Mouse (Mus musculus) gastrocnemius, postnatal 36 days (tissue): ENCODE data around the gene Prss21. TPM values are rescaled to one million over a fixed set of nuclear protein-coding genes. Genes with fewer than 3 reads are reported as not detected.

Experiments used
- DNase-seq, 2 experiments: peaks; one replicate each; pipeline ENCODE4 v3.0.0; 2022
- intact Hi-C: fragments of 180-260 bp; cut with DNase I; formaldehyde crosslinking; loops from one replicate; pipeline ENCODE4 v1.15.1; 2025
- long read RNA-seq, 2 experiments: library from polyadenylated mRNA; stranded (forward); transcript quantifications; one replicate each; pipeline ENCODE4 v2.0.0; 2021
- total RNA-seq, 2 experiments: library from RNA; stranded (reverse); gene quantifications; 2 replicates each; pipeline ENCODE4 v1.2.3; 2021

The Prss21 gene
- not detected for total RNA-seq
- long read RNA-seq, experiment 1, result 0 reads
- long read RNA-seq, experiment 2, result 0 reads

DNA sequence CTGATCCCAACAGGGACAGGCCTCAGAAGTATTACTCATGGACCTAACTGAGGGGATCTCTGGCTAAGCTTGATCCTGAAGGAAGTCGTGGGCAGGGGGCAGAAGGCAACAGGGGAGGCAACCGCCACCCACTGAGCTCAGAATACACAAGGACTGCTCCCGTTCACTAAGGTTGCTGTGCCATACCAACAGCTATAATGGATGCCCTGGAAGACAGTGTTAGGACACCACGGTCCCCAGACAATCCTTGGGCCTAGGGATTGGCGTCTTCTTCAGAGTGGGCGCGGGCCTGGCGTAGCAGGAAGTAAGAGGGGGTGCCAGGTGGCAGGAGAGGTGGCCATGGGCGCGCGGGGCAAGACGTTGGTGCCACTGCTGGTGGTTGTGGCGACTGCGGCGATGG is at the start of gene Prss21:
Gene Prss21 (plus strand): TSS at position 301 of the 400 bp plus-strand sequence.
- DNase-seq, result no peak
- intact Hi-C loops, result no loop called here

DNA sequence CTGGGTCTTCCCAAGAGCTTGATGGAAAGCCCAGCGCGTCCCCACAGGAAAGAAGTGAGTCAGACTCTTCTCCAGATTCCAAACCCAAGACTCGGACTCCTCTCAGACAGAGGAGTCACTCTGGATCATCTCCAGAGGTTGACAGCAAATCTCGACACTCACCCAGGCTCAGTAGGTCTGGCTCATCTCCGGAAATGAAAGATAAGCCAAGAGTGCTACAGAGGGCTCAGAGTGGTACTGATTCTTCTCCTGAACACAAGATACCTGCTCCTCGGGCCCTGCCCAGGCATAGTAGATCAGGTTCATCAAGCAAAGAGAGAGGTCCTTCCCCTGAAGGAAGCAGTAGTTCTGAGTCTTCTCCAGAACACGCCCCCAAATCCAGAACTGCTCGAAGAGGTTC is 49.3 kb upstream of the Prss21 start:
- no peak for DNase-seq
- intact Hi-C loops, result no loop called here

DNA sequence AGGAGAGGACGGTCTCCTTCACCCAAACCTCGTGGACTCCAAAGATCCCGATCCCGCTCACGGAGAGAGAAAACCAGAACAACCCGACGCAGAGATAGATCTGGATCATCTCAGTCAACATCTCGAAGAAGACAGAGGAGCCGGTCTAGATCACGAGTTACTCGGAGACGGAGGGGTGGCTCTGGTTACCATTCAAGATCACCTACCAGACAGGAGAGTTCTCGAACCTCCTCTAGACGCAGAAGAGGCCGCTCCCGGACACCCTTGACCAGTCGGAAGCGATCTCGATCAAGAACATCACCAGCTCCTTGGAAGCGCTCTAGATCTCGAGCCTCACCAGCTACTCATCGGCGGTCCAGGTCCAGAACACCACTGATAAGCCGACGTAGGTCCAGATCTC is 48.6 kb upstream of the Prss21 start:
- intact Hi-C loops, result no loop called here
- no peak for DNase-seq

DNA sequence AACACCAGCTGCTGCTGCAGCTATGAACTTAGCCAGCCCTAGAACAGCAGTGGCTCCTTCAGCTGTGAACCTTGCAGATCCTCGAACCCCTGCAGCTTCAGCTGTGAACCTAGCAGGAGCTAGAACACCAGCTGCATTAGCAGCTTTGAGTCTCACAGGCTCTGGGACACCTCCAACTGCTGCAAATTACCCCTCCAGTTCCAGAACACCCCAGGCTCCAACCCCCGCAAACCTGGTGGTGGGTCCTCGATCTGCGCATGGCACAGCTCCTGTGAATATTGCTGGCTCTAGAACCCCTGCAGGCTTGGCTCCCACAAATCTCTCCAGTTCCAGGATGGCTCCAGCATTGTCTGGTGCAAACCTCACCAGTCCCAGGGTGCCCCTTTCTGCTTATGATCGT is 47.1 kb upstream of the Prss21 start:
- intact Hi-C loops, result no loop called here
- DNase-seq, result no peak

DNA sequence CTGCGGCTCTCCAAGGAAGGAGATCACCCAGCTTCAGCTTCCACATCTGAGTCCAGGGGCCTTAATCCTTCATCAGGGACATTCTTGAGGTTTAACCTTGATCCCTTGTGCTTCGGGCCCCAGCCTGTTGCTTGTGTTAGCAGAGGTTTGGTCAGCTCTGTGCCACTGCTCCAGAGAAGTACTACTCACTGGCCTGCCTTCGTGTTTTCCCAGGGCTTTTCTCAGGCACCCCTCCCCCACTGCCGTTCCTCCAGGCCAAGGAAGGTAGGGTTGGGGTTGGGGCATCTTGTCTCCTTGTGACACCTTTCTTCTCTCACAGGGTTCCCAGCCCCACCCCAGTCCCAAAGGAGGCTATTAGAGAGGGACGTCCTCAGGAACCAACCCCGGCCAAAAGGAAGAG is 45.8 kb upstream of the Prss21 start:
- no peak for DNase-seq
- intact Hi-C loops, result loop anchor here (2.0 kb wide), 1 partner anchor 17 kb away; no protein-coding TSS in a partner anchor

DNA sequence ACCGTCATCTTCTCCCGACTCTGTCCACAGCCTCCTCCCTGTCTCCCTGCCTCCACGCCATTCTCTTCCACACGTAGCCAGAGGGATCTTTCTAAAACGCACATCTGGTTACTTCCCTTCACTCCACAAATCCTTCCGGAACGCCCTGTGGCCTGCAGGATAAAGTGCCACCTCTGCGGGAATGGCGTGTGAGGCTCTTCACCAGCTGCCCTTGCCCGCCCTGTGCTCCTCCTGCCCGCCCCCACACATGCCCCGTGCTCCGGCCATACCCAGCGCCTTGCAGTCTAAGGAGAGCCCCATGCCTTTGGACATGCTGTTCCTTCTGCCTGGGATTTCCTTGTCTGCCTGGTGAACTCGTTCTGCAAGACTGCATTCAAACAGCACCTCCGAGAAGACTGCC is 44.8 kb upstream of the Prss21 start:
- intact Hi-C loops, result loop anchor here (2.0 kb wide), 1 partner anchor 18 kb away; no protein-coding TSS in a partner anchor
- no peak for DNase-seq

DNA sequence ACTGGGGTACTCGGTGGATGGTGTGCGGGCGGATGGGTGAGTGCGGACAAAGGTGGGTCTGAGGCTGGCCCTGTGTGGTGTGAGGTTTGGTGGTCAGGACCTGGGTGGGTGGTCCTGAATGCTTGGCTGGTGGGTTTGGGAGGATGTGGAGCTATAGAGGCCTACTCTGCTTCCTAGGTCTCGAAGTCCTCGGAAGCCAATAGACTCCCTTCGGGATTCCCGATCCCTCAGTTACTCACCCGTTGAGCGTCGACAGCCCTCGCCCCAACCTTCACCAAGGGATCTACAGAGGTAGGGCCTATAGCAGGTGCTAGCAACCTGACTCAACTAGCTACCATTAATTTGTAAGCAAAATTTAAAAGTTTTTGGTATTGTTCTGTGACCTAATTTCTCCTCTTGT is 44.2 kb upstream of the Prss21 start:
- intact Hi-C loops, result loop anchor here (2.0 kb wide), 1 partner anchor 19 kb away; no protein-coding TSS in a partner anchor

DNA sequence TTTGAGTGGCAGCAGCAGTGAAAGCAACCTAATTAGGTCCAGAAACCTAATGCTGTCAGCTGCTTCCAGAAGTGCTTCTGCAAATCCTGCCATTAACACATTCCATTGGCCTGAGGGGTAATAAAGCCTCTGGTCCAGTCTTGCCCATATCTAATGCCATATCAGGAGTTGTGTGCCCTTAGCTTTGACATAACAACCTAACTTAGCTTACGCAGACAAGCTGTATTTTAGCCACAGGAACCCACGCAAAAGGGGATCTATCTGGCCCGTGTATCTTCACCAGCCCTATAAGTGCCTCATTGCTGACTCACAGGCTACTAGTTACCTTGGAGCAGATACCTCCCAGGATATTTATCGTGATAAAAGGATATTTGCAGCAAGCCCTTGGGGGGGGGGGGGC is 42.3 kb upstream of the Prss21 start:
- DNase-seq, result no peak
- intact Hi-C loops, result no loop called here

More for the DNA sequence above, 44.2 kb upstream of the Prss21 start:
- DNase-seq, result no peak

DNA sequence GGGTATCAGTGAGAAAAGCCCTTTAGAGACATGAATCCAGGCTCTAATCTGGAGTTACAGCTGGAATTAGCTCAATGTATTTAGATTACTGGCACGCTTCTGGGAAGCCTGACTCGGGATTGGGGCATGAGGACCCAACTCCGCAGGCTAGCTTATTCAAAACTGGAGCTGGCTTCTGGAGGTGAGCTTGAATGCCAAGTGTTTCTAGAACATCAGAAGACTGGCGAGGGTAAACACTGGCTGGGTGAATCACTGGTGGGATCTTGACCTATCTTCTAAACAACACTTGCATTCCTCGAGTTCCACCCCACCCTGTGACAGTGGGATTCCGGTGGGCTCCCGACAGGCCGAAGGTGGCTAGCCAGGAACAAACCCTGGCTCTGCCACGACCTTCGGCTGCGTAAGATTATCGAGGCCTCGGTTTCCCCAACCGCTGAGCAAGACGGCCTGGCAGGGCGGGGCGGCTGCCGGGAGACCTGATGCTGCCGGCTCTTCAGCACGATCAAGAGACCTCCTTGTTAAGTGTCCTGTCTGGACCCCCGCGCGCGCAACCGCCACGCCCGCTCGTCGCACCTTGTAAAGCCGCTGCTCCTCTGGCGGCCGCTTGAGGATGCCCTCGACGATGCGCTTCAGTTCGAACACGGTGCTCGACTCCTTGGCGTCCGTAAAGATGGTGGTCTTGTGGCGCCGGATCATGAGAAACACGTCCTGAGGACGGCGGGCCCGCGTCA is 39.4 kb upstream of the Prss21 start:
- DNase-seq, result peak in 1 of 2 experiments; percentile 65

DNA sequence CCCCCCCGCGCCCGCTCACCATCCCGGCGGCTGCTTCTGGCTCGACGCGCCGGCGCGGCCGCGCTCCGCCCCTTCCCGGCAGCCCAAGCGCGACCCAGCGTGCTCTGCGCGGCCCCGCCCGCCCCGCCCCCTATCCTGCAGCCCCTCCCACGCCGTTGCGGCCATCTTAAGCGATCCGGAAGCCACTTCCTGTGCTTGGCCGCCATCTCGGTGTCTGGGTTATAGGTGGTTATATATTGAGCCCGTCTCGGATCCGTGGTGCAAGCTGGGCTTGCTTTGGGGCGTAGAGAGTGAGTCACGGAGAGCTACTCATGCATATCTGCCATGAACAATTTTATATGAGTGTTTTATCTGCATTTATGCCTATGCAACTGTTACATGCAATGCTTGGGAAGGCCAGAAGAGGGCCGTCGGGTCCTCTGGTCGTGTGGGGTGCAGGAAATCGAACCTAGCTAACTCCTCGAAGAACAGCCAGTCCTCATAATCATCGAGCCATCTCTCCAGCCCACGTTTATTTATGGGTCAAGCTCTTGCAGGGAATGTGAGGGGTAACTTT is 38.7 kb upstream of the Prss21 start, which contains the start of gene Elob:
Gene Elob (minus strand): TSS at position 73 of the 556 bp plus-strand sequence.
- intact Hi-C loops, result no loop called here
- DNase-seq, result peak; percentile 76 to 78

More for the DNA sequence above, 39.4 kb upstream of the Prss21 start:
- intact Hi-C loops, result no loop called here

DNA sequence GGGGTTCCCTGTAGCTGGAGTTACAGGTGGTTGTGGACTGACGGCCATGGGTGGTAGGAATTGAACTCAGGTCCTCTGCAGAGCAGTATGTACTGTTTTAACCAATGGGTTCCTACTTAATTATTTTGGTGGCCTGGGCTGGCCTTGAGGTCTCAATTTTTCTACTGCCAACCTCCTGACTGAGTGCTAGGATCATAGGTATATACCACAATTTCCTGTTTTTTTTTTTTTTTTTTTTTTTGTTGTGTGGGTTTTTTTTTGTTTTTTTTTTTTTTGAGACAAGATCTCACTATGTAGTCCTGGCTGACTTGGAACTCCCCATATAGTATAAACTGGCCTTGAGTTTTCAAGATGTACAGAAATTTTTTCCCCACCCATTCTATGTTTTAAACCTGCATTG is 36.7 kb upstream of the Prss21 start:
- DNase-seq, result no peak
- intact Hi-C loops, result loop anchor here (5.0 kb wide), 1 partner anchor 34 kb away; no protein-coding TSS in a partner anchor

DNA sequence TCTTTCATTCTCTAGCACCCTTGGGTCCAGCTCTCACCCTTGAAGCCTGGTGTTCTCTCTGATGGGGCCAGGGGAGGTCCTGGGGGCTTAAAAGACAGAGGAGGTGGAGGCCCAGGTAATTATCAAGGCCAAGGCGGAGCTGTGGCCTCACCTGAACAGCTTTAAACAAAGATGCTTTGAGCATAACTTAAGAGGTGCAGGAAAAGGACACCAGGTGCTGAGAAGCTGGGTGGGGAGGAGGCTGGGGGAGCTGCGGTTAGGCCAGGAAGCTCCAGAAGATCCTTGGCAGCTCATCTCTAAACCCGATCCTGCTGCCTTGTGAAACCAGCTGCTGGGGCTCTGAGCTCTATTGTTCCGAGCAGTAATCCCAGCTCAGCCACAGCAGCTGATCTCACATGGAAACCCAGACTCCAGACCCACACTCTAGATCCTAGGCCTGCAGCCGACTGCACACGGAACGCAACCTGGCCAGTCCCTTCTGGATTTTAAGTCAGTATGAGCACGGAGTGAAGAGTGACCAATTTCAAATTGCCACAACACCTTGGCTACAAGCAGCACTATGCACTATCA is 31.8 kb upstream of the Prss21 start, which contains the start of gene Prss33:
Gene Prss33 (minus strand): TSS at position 51 of the 570 bp plus-strand sequence.
- DNase-seq, result no peak
- intact Hi-C loops, result no loop called here

DNA sequence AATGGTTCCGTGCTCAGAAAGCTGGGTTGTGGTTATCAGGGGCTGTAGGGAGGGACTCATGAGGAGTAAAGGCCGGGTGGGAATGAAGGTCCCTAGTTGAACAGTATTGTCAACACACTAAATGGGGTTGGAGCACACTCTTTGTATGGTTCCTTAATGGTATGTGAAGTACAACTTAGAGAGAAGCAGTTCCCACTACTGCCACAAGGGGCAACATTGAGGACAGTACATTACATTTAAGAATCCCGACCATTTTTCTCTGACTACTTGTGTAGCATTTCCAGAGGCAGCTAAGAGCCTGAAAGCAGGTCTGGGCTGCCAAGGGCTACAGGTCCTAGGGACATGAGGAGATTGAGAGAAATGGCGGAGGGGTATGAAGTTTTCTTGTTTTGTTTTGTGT is 26.7 kb upstream of the Prss21 start:
- intact Hi-C loops, result no loop called here
- peak in 1 of 2 experiments; percentile 26 for DNase-seq

DNA sequence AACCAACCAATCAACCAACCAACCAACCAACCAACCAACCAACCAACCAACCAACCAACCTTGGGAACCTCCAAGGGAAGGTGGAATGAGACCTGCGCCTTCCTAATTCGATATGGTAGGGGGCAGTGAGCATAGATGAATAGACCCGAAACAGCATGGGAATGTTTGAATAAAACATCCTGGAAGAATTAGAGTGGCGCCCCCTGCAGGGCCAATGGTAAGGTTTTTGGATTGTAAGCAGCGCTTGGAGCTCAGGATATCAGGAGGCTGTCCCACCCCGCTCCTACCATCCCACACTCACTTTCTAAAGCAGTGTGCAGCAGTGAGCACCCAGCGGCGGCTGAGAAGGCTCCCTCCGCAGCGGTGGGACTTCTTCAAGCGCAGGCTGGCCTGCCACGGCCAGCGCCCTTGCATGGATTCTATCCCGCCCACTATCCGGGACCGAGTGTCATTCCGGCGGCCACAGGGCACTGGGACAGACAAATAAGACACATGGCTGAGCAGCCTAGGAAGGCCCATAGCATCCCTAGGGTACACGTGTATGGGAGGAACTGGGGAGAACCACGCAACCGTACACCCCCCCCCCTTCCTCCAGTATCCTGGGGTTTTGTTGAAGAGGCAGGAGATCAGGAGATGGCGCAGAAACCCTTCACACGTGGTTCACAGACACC is 24.6 kb upstream of the Prss21 start:
- intact Hi-C loops, result loop anchor here (2.0 kb wide), 1 partner anchor 68 kb away; no protein-coding TSS in a partner anchor
- DNase-seq, result no peak

DNA sequence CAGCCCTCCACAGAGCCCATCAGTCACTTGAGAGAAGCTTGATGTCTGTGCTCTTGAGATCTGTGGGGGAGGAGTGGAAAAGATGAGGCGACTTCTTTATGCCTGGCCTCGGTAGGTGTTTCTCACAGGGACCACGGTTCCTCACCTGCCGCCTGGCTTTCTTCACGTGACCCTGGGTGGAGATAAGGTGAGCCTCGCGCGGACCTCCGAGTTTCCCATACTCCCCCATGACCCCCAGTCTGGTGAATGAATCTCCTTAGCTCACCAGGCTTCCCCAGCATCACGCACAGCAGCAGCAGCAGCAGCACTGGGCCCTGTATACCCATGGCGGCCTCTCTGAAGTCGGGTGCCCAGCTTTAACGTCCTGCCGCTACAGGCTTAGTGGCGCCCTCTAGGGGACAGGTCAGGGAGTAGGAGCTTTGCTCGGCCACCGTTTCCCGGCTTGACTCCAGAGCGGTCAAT is 24.0 kb upstream of the Prss21 start, which contains the start of the genes Prss32 and Prss41:
Gene Prss32 (plus strand): TSS at position 44 of the 462 bp plus-strand sequence.
Gene Prss41 (minus strand): TSS at position 361 of the 462 bp plus-strand sequence.
- DNase-seq, result peak; percentile 25 to 38
- intact Hi-C loops, result loop anchor here (2.0 kb wide), 1 partner anchor 69 kb away; no protein-coding TSS in a partner anchor

DNA sequence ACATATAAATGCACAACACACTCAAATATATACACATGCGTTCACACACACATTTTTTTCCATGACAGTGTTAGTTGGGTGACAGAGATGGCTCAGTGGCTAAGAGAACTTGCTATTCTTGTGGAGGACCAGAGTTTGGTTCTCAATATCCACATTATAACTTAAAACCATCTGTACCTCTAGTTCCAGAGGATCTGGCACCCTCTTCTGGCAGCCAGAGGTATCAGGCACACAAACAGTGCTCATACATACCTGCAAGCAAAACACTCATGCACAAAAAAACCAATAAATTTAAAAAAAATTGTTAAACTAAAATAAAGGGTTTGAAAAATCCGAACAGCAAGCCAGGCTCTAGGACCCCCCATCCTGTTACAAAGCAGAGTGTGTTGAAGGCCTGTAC is 17.8 kb upstream of the Prss21 start:
- intact Hi-C loops, result no loop called here
- no peak for DNase-seq

DNA sequence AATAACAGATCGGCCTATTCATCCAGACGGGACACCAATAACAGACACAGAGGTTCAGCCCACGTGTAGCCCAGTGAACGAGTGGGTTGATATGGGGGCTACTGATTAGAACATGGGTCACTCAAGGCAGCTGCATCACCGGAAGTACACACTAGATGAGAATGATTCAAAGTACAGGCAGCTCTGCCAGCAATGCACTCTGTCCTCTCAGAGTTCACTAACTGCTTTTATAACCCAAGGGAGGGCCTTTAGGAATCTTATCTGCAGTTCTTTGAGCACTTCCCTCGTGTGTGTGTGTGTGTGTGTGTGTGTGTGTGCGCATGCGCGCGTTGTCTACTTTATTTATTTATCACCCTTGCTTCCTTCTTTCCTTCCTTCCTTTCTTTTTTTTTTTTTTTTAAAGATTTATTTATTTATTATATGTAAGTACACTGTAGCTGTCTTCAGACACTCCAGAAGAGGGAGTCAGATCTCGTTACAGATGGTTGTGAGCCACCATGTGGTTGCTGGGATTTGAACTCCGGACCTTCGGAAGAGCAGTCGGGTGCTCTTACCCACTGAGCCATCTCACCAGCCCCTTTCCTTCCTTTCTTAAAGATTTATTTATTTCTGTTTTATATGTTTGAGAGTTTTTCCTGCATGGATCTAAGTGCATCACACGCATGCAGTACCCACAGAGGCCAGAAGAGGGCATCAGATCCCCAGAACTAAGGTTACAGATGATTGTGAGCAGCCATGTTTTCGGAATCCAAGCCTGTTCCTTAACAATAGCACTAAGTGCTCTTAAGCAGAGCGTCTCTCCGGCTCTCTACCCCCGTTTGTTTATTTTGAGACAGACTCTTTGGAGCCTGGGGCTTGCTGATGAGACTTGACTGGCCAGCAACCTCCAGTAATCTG is 16.8 kb upstream of the Prss21 start:
- DNase-seq, result peak; percentile 44 to 47
- intact Hi-C loops, result no loop called here

DNA sequence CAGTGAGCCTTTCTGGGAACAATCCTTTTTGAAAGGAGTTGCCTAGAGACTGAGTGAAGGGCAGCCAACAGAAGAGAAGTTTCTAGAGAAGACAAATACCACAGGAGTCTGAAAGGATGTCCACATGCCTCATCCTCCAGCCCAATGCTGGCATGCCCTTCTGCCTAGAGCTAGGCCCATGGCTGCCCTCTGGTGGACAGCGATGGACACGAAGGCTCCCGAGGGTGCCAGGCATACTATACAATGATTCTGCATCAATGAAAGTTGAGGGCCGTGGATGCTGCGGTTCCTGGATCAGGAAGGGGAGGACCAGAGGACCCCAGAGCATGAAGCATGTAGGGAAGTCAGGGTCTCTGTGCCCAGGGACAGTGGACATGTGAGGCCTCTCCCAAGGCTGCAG is 14.6 kb upstream of the Prss21 start:
- intact Hi-C loops, result loop anchor here (2.0 kb wide), 1 partner anchor 106 kb away; no protein-coding TSS in a partner anchor
- peak in 1 of 2 experiments; percentile 32 for DNase-seq

DNA sequence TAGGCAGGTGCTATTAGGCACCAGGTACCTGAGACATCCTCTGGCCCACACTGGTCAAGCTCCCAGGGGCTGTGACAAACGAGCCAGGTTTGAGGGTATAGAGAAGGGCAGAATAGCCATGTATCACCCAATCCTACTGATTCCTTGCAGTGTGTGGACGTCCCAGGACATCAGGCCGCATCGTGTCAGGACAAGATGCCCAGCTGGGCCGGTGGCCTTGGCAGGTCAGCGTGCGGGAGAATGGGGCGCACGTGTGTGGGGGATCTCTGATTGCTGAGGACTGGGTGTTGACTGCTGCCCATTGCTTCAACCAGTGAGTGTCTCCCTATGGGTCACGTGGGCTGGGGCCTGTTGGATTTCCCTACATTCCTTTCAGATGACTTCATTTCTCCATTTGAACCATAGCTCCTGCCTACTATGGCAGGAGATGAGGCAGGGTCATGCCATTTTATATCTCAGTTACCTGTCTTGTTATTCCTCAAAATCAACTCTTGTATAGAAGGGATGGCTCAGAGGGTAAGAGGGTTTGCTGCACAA is 13.6 kb upstream of the Prss21 start:
- intact Hi-C loops, result no loop called here
- no peak for DNase-seq
